8 mouse cellular contexts compared by ENCODE assay signal in genomic region chr3:138405341-138405740, GRCm38 (mm10). TPM values are rescaled to one million over a fixed set of nuclear protein-coding genes. Genes with fewer than 3 reads are reported as not detected.
DNase-seq lines count a peak whose midpoint lies in the region; ATAC-seq and TF ChIP-seq lines count a peak whose summit lies in the region.

No protein-coding gene starts in this region.

- H3K36me3 ChIP-seq in intestine, postnatal 0 days (ENCODE audit: control insufficient read depth, insufficient read depth), result no peaks in the 10 kb centered on the region
- no peaks in the 10 kb centered on the region for H3K36me3 ChIP-seq in intestine, embryonic 15.5 days

- DNase-seq in ES-CJ7 (ENCODE audit: low read depth, low spot score), result peak; percentile 23
- DNase-seq in cerebellum, adult 8-10 months, result peak; percentile 2
- peak; percentile 48 to 54 for DNase-seq in heart, postnatal 36 days
- peak; percentile 32 to 50 for DNase-seq in left cerebral cortex, adult 2 months (ENCODE audit: extremely low spot score in 1 of 2, low spot score in 2 of 2)
- DNase-seq in right cerebral cortex, adult 2 months (ENCODE audit: low spot score in 2 of 2), result peak; percentile 73 to 74

- no peaks in the 10 kb centered on the region for H3K9me3 ChIP-seq in intestine, postnatal 0 days (ENCODE audit: control insufficient read depth)
- no peaks in the 10 kb centered on the region for H3K9me3 ChIP-seq in intestine, embryonic 15.5 days

- ATAC-seq in intestine, postnatal 0 days, result no peak
- ATAC-seq in intestine, embryonic 15.5 days, result no peak
- ATAC-seq in erythroid progenitor cell, adult 5-6 weeks (replicated peaks; ENCODE audit: low FRiP score, poor library complexity, severe bottlenecking), result no peak

- no peak overlapping the region for H3K4me2 ChIP-seq in intestine, postnatal 0 days (replicated peaks; ENCODE audit: low read depth)
- no peak overlapping the region for H3K4me2 ChIP-seq in intestine, embryonic 15.5 days (replicated peaks)

- no peak overlapping the region for H3K9ac ChIP-seq in intestine, postnatal 0 days (ENCODE audit: low read depth, low read length)
- no peak overlapping the region for H3K9ac ChIP-seq in intestine, embryonic 15.5 days

- no peak overlapping the region for H3K4me3 ChIP-seq in intestine, postnatal 0 days (ENCODE audit: low read depth, low read length)
- no peak overlapping the region for H3K4me3 ChIP-seq in intestine, embryonic 15.5 days (replicated peaks)
- no peak overlapping the region for H3K4me3 ChIP-seq in left cerebral cortex, adult 2 months

- TF ChIP-seq CTCF in intestine, postnatal 0 days (IDR thresholded peaks at IDR 0.05; ENCODE audit: low read depth), result peak; percentile 78
- peak; percentile 60 for TF ChIP-seq CTCF in left cerebral cortex, adult 2 months (IDR thresholded peaks at IDR 0.05)

- no peaks in the 10 kb centered on the region for H3K27me3 ChIP-seq in intestine, postnatal 0 days (replicated peaks; ENCODE audit: control insufficient read depth, insufficient read depth, low read length)
- no peaks in the 10 kb centered on the region for H3K27me3 ChIP-seq in intestine, embryonic 15.5 days (replicated peaks)

- WGBS in intestine, postnatal 0 days, result 35% methylated on average over 3 of the region's 3 CpGs
- 45% methylated on average over 3 of the region's 3 CpGs for WGBS in intestine, embryonic 15.5 days

- H3K4me1 ChIP-seq in intestine, postnatal 0 days (replicated peaks; ENCODE audit: control insufficient read depth, insufficient read depth, low read length), result no peaks in the 10 kb centered on the region
- no peaks in the 10 kb centered on the region for H3K4me1 ChIP-seq in intestine, embryonic 15.5 days (replicated peaks)

- intact Hi-C loops in heart, postnatal 36 days (cut with DNase I), result loop anchor here (1.0 kb wide), 2 partner anchors 165 to 182 kb away; no protein-coding TSS in a partner anchor
- intact Hi-C loops in left cerebral cortex, adult 2 months (cut with DNase I), result loop anchor here (1.0 to 2.0 kb wide), 2 partner anchors 183 to 207 kb away; no protein-coding TSS in a partner anchor

- no peak overlapping the region for H3K27ac ChIP-seq in intestine, postnatal 0 days (ENCODE audit: low read depth, low read length)
- no peak overlapping the region for H3K27ac ChIP-seq in intestine, embryonic 15.5 days
- H3K27ac ChIP-seq in left cerebral cortex, adult 2 months, result no peak overlapping the region

RNA-seq across cellular contexts. Expression of gene Adh4, which starts 9.9 kb away (rescaled TPM):
- polyA plus RNA-seq in intestine, postnatal 0 days (2015; fragmentation: Nextera tagmentation; extraction: Ambion mirVana), result 0.51 TPM in 1 of 2 replicates, not detected in the other
- polyA plus RNA-seq in intestine, embryonic 15.5 days (2015; fragmentation: Nextera tagmentation; extraction: Ambion mirVana), result 0.13 and 0.31 TPM in 2 replicates
- total RNA-seq in heart, postnatal 36 days (2021), result not detected
- not detected for total RNA-seq in left cerebral cortex, adult 2 months (2021)
- total RNA-seq in erythroid progenitor cell, adult 5-6 weeks (2015; ENCODE audit: low replicate concordance), result not detected in 2 replicates
- total RNA-seq in erythroid progenitor cell, adult 5-6 weeks (2017; ENCODE audit: low replicate concordance), result not detected in 2 replicates

RNA-seq across cellular contexts. Expression of gene Adh5, which starts 37.6 kb away (rescaled TPM):
- 105 and 111 TPM in 2 replicates for polyA plus RNA-seq in intestine, postnatal 0 days (2015; fragmentation: Nextera tagmentation; extraction: Ambion mirVana)
- 215 and 222 TPM in 2 replicates for polyA plus RNA-seq in intestine, embryonic 15.5 days (2015; fragmentation: Nextera tagmentation; extraction: Ambion mirVana)
- total RNA-seq in heart, postnatal 36 days (2021), result 10 to 100 TPM; 85.5 to 88.9 TPM
- 10 to 100 TPM; 54.9 to 58.3 TPM for total RNA-seq in left cerebral cortex, adult 2 months (2021)
- total RNA-seq in erythroid progenitor cell, adult 5-6 weeks (2015; ENCODE audit: low replicate concordance), result 15.1 and 28.5 TPM in 2 replicates
- 12.1 and 19.9 TPM in 2 replicates for total RNA-seq in erythroid progenitor cell, adult 5-6 weeks (2017; ENCODE audit: low replicate concordance)

Comparison
In these comparisons a context has a peak if more than half of its experiments do, and no peak if none do; other contexts are left out.
1. DNase-seq: peak in every context shown above with its lines; median percentile 74 in right cerebral cortex, adult 2 months; 51 in heart, postnatal 36 days; 41 in left cerebral cortex, adult 2 months; 23 in ES-CJ7; 2 in cerebellum, adult 8-10 months.